Mouse (Mus musculus): ENCODE measurements around the gene Opcml. TPM values are rescaled to one million over a fixed set of nuclear protein-coding genes. Genes with fewer than 3 reads are reported as not detected.

The Opcml gene
- polyA plus RNA-seq, 1 experiment: 0.08 TPM

- Histone ChIP-seq H3K4me3 (ENCODE audit: insufficient read depth, low read depth, low read length) (no peak overlapping the region), H3K27ac (ENCODE audit: insufficient read depth, low read depth, low read length) (no peak overlapping the region), H3K4me1 (ENCODE audit: control insufficient read depth, insufficient read depth, low read length) (no peaks in the 10 kb centered on the region), H3K27me3 (replicated peaks; ENCODE audit: control insufficient read depth, insufficient read depth, low read length) (no peaks in the 10 kb centered on the region), H3K36me3 (ENCODE audit: control insufficient read depth, insufficient read depth, low read length) (no peaks in the 10 kb centered on the region)
- no peak for DNase-seq
- TF ChIP-seq CTCF (conservative IDR thresholded peaks at IDR 0.05; ENCODE audit: insufficient read depth, insufficient read length, low read depth, low read length): no peak
- TF ChIP-seq POLR2A (IDR thresholded peaks at IDR 0.05; ENCODE audit: low read depth, low read length): no peak
- 84% methylated on average over 2 of the region's 2 CpGs for WGBS
Measured at GRCm38 (mm10) chr9:28177052-28177451, 386.5 kb downstream of the Opcml start.

- TF ChIP-seq CTCF (conservative IDR thresholded peaks at IDR 0.05; ENCODE audit: insufficient read depth, insufficient read length, low read depth, low read length): no peak
- 77% methylated on average over 4 of the region's 4 CpGs for WGBS
- no peaks in the 10 kb centered on the region for H3K36me3 ChIP-seq (ENCODE audit: control insufficient read depth, insufficient read depth, low read length)
- no peaks in the 10 kb centered on the region for H3K27me3 ChIP-seq (replicated peaks; ENCODE audit: control insufficient read depth, insufficient read depth, low read length)
- no peak for DNase-seq
- H3K27ac ChIP-seq (ENCODE audit: insufficient read depth, low read depth, low read length): no peak overlapping the region
- H3K4me3 ChIP-seq (ENCODE audit: insufficient read depth, low read depth, low read length): no peak overlapping the region
- H3K4me1 ChIP-seq (ENCODE audit: control insufficient read depth, insufficient read depth, low read length): no peaks in the 10 kb centered on the region
Measured at GRCm38 (mm10) chr9:28178123-28178887, 387.7 kb downstream of the Opcml start.

- Histone ChIP-seq H3K36me3 (ENCODE audit: control insufficient read depth, insufficient read depth, low read length) (no peaks in the 10 kb centered on the region), H3K4me1 (ENCODE audit: control insufficient read depth, insufficient read depth, low read length) (no peaks in the 10 kb centered on the region), H3K27me3 (replicated peaks; ENCODE audit: control insufficient read depth, insufficient read depth, low read length) (no peaks in the 10 kb centered on the region), H3K27ac (ENCODE audit: insufficient read depth, low read depth, low read length) (no peak overlapping the region), H3K4me3 (ENCODE audit: insufficient read depth, low read depth, low read length) (no peak overlapping the region)
- 60% methylated on average over 7 of the region's 7 CpGs for WGBS
- TF ChIP-seq CTCF (conservative IDR thresholded peaks at IDR 0.05; ENCODE audit: insufficient read depth, insufficient read length, low read depth, low read length): no peak
- TF ChIP-seq POLR2A (IDR thresholded peaks at IDR 0.05; ENCODE audit: low read depth, low read length): no peak
- DNase-seq: no peak
Measured at GRCm38 (mm10) chr9:28181916-28182315, 391.3 kb downstream of the Opcml start.

- Histone ChIP-seq H3K4me1 (ENCODE audit: control insufficient read depth, insufficient read depth, low read length) (no peaks in the 10 kb centered on the region), H3K27me3 (replicated peaks; ENCODE audit: control insufficient read depth, insufficient read depth, low read length) (no peaks in the 10 kb centered on the region), H3K36me3 (ENCODE audit: control insufficient read depth, insufficient read depth, low read length) (no peaks in the 10 kb centered on the region), H3K4me3 (ENCODE audit: insufficient read depth, low read depth, low read length) (no peak overlapping the region), H3K27ac (ENCODE audit: insufficient read depth, low read depth, low read length) (no peak overlapping the region)
- WGBS: 81% methylated on average over 2 of the region's 2 CpGs
- TF ChIP-seq CTCF (conservative IDR thresholded peaks at IDR 0.05; ENCODE audit: insufficient read depth, insufficient read length, low read depth, low read length) (no peak), POLR2A (IDR thresholded peaks at IDR 0.05; ENCODE audit: low read depth, low read length) (no peak)
- no peak for DNase-seq
Measured at GRCm38 (mm10) chr9:28190226-28190625, 399.7 kb downstream of the Opcml start.

- no peak for DNase-seq
- no peak overlapping the region for H3K4me3 ChIP-seq (ENCODE audit: insufficient read depth, low read depth, low read length)
- H3K4me1 ChIP-seq (ENCODE audit: control insufficient read depth, insufficient read depth, low read length): no peaks in the 10 kb centered on the region
- no peak overlapping the region for H3K27ac ChIP-seq (ENCODE audit: insufficient read depth, low read depth, low read length)
- TF ChIP-seq CTCF (conservative IDR thresholded peaks at IDR 0.05; ENCODE audit: insufficient read depth, insufficient read length, low read depth, low read length) (no peak), POLR2A (IDR thresholded peaks at IDR 0.05; ENCODE audit: low read depth, low read length) (no peak)
- no peaks in the 10 kb centered on the region for H3K27me3 ChIP-seq (replicated peaks; ENCODE audit: control insufficient read depth, insufficient read depth, low read length)
- H3K36me3 ChIP-seq (ENCODE audit: control insufficient read depth, insufficient read depth, low read length): no peaks in the 10 kb centered on the region
- WGBS: 76% methylated on average over 1 of the region's 1 CpGs
Measured at GRCm38 (mm10) chr9:28190751-28191150, 400.2 kb downstream of the Opcml start.

GRCm38 (mm10) chr9:28196550-28196949 lies 406.0 kb downstream of the Opcml start:
- Histone ChIP-seq H3K4me1 (ENCODE audit: control insufficient read depth, insufficient read depth, low read length) (no peaks in the 10 kb centered on the region), H3K4me3 (ENCODE audit: insufficient read depth, low read depth, low read length) (no peak overlapping the region), H3K27ac (ENCODE audit: insufficient read depth, low read depth, low read length) (no peak overlapping the region), H3K36me3 (ENCODE audit: control insufficient read depth, insufficient read depth, low read length) (no peaks in the 10 kb centered on the region), H3K27me3 (replicated peaks; ENCODE audit: control insufficient read depth, insufficient read depth, low read length) (no peaks in the 10 kb centered on the region)
- WGBS: 84% methylated on average over 2 of the region's 2 CpGs
- no peak for DNase-seq
- TF ChIP-seq POLR2A (IDR thresholded peaks at IDR 0.05; ENCODE audit: low read depth, low read length) (no peak), CTCF (conservative IDR thresholded peaks at IDR 0.05; ENCODE audit: insufficient read depth, insufficient read length, low read depth, low read length) (no peak)

GRCm38 (mm10) chr9:28197061-28197460 lies 406.5 kb downstream of the Opcml start:
- no peak overlapping the region for H3K4me3 ChIP-seq (ENCODE audit: insufficient read depth, low read depth, low read length)

More at GRCm38 (mm10) chr9:28197061-28197460, 406.5 kb downstream of the Opcml start:
- H3K27me3 ChIP-seq (replicated peaks; ENCODE audit: control insufficient read depth, insufficient read depth, low read length): no peaks in the 10 kb centered on the region
- no peak for DNase-seq
- no peak overlapping the region for H3K27ac ChIP-seq (ENCODE audit: insufficient read depth, low read depth, low read length)
- H3K4me1 ChIP-seq (ENCODE audit: control insufficient read depth, insufficient read depth, low read length): no peaks in the 10 kb centered on the region
- H3K36me3 ChIP-seq (ENCODE audit: control insufficient read depth, insufficient read depth, low read length): no peaks in the 10 kb centered on the region
- no peak for TF ChIP-seq CTCF (conservative IDR thresholded peaks at IDR 0.05; ENCODE audit: insufficient read depth, insufficient read length, low read depth, low read length)
- no peak for TF ChIP-seq POLR2A (IDR thresholded peaks at IDR 0.05; ENCODE audit: low read depth, low read length)
- 30% methylated on average over 2 of the region's 2 CpGs for WGBS
